Mouse (Mus musculus) spleen, embryonic (tissue): ENCODE data around the gene Nfic.

Source experiments
- CTCF ChIA-PET: fragments of 350-600 bp; sonication (Branson Sonifier 250); formaldehyde crosslinking; loops from one replicate; lab custom pipeline; 2022; lab: Charles Lee

The Nfic gene

GRCm38 (mm10) chr10:81421041-81421796, 34.2 kb downstream of the Nfic start:
- CTCF ChIA-PET: no interaction called here

GRCm38 (mm10) chr10:81420191-81420767, 35.2 kb downstream of the Nfic start:
- CTCF ChIA-PET: no interaction called here

GRCm38 (mm10) chr10:81419111-81419928, 36.1 kb downstream of the Nfic start:
- CTCF ChIA-PET: interaction anchor here (0.6 to 0.7 kb wide), 2 partner anchors 22 to 90 kb away, joined by 3 to 11 read pairs; no protein-coding TSS in a partner anchor

GRCm38 (mm10) chr10:81418216-81419070, 37.0 kb downstream of the Nfic start:
- CTCF ChIA-PET: interaction anchor here (0.7 kb wide), 1 partner anchor 91 kb away, joined by 3 read pairs; no protein-coding TSS in a partner anchor

- CTCF ChIA-PET: interaction anchor here (0.5 to 0.7 kb wide), 3 partner anchors 8 to 451 kb away, joined by 3 to 7 read pairs (median 3); no protein-coding TSS in a partner anchor
Observed at GRCm38 (mm10) chr10:81417227-81418215, 37.9 kb downstream of the Nfic start.

GRCm38 (mm10) chr10:81416581-81417226, 38.7 kb downstream of the Nfic start:
- CTCF ChIA-PET: interaction anchor here (0.6 to 0.7 kb wide), 2 partner anchors 138 to 450 kb away, joined by 3 to 7 read pairs; no protein-coding TSS in a partner anchor

GRCm38 (mm10) chr10:81415549-81416310, 39.7 kb downstream of the Nfic start:
- CTCF ChIA-PET: interaction anchor here (0.6 kb wide), 1 partner anchor 169 kb away, joined by 3 read pairs; no protein-coding TSS in a partner anchor

- CTCF ChIA-PET: interaction anchor here (0.6 kb wide), 1 partner anchor 170 kb away, joined by 3 read pairs; no protein-coding TSS in a partner anchor
Observed at GRCm38 (mm10) chr10:81415146-81415545, 40.3 kb downstream of the Nfic start.

- CTCF ChIA-PET: no interaction called here
Observed at GRCm38 (mm10) chr10:81414682-81415081, 40.8 kb downstream of the Nfic start.

GRCm38 (mm10) chr10:81413310-81414261, 41.8 kb downstream of the Nfic start:
- CTCF ChIA-PET: interaction anchor here (1.0 kb wide), 1 partner anchor 20 kb away, joined by 5 read pairs; no protein-coding TSS in a partner anchor

GRCm38 (mm10) chr10:81412586-81413309, 42.7 kb downstream of the Nfic start:
- CTCF ChIA-PET: interaction anchor here (1.0 kb wide), 1 partner anchor 19 kb away, joined by 5 read pairs; no protein-coding TSS in a partner anchor

GRCm38 (mm10) chr10:81411471-81412400, 43.7 kb downstream of the Nfic start:
- CTCF ChIA-PET: interaction anchor here (0.7 kb wide), 1 partner anchor 10 kb away, joined by 3 read pairs; no protein-coding TSS in a partner anchor

GRCm38 (mm10) chr10:81410981-81411380, 44.5 kb downstream of the Nfic start:
- CTCF ChIA-PET: no interaction called here

- CTCF ChIA-PET: no interaction called here
Observed at GRCm38 (mm10) chr10:81410350-81410749, 45.1 kb downstream of the Nfic start.

- CTCF ChIA-PET: interaction anchor here (0.6 kb wide), 1 partner anchor 13 kb away, joined by 3 read pairs; no protein-coding TSS in a partner anchor
Observed at GRCm38 (mm10) chr10:81409330-81409729, 46.1 kb downstream of the Nfic start.
